Mouse (Mus musculus) Patski (cell line): ENCODE data around the gene Irf2bpl. TPM values are rescaled to one million over a fixed set of nuclear protein-coding genes. Genes with fewer than 3 reads are reported as not detected.

Experiments
- ATAC-seq: fragments of 100-300 bp; one replicate; pipeline ENCODE4 v1.8.0; 2021
- CTCF ChIA-PET: fragments of 350-600 bp; sonication (Branson Sonifier 250); formaldehyde crosslinking; loops from one replicate; lab custom pipeline; 2022; ENCODE audit warnings: inconsistent platforms; lab: Charles Lee
- POLR2A ChIA-PET: fragments of 350-600 bp; sonication (Branson Sonifier 250); formaldehyde crosslinking; loops from one replicate; lab custom pipeline; 2022; ENCODE audit warnings: antibody characterized with exemption, inconsistent platforms; lab: Charles Lee
- DNase-seq: peaks from one replicate; pipeline ENCODE4 v3.0.0-alpha.2; 2011; ENCODE audit warnings: low read depth, low spot score
- H3K27me3 ChIP-seq: fragments of 371-371 bp; one replicate; pipeline ENCODE4 v1.5.1; 2021
- CTCF ChIP-seq: fragments of 100-300 bp; IDR thresholded peaks from one replicate; pipeline ENCODE4 v1.5.1; 2021
- in situ Hi-C: fragments of 300-500 bp; cut with MboI; formaldehyde crosslinking; loops from 3 replicates; pipeline ENCODE4 v1.11.1; 2018; ENCODE audit warnings: low pct_unique_long_range_greater_than_20kb, mixed read lengths
- polyA plus RNA-seq: library from polyadenylated mRNA; unstranded; gene quantifications from one replicate; pipeline ENCODE4 v1.2.3, GENCODE M21; 2021

The Irf2bpl gene
- polyA plus RNA-seq, 1 experiment from 2014 or later: 97.1 TPM

DNA sequence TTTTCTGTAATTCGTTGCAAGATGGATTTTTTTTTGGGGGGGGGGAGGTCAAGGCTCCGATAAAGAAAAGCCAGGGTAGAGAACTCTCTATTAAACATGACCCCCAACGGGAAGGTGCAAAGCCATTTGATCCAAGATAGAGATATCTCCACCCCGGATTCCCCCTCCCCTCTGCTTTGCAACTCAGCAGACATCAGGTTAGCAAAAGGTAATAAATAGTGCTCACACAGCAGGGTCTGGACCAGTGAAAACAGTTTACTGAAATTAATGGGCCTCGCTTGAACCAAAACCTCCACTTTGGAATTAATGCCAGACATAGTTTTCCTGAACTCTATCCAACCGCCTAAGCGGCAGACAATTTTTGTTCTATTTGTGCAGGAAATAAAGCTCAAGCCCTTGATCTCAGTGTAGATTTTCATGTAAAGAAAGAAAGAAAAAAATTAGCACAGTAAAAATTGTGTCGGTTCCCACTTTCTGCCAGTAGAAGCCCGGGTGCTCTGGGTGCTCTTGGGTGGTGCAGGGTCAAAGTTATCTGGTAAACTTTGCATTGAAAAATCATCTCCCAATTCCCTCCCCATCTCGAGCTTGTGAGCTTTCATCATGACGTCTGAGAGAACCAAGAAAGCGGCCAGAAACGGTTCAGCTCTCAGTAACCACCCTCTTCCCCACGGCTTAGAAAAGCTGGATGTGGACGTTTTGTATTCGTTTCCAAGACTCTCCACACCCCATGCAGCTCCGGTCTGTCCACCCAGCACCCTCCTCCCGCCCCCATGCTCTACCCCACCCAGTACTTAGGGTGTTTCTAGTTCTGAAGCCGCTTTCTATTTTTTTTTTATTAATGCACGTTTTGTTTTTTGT lies 9.0 kb upstream of the Irf2bpl start:
- no peaks in the 10 kb centered on the region for H3K27me3 ChIP-seq
- no peak for DNase-seq
- ChIA-PET CTCF (interaction anchor here (0.9 to 2.1 kb wide), 4 partner anchors 51 to 99 kb away, joined by 3 to 7 read pairs (median 4); no protein-coding TSS in a partner anchor), POLR2A (interaction anchor here (0.6 to 1.5 kb wide), 7 partner anchors 10 to 94 kb away, joined by 3 to 7 read pairs (median 4); no protein-coding TSS in a partner anchor)
- no peak for TF ChIP-seq CTCF
- in situ Hi-C loops: loop anchor here (25.0 kb wide), 1 partner anchor 806 kb away; the partner anchor contains the start of genes Ift43 and Tgfb3
- no peak for ATAC-seq

DNA sequence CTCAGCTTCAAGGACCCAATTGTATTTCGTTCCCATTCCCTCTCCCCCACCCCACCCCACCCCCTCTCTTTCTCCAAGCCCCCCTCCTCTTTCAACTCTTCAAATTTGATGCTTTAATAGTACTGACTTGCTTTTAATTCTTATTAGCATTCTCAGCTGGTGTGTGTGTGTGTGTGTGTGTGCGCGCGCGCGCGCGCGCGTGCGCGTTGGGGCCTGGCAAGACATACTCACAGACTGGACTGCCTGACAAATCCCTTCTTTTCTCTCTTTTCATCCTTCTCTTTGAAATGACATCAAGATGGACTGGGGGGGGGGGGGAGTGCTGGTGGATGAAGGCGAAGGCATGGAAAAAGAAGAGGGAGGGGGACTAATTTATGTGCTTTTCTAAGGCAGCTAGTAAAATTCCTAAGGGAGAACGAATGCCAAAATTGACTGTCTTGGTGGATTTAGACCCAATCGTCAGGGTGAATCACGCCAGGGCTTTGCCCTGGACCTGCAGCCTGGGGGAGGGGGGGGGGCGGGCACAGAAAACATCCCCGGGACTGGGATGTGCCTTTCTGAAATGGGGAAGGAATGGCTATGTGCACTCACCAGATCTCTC lies 8.2 kb upstream of the Irf2bpl start:
- H3K27me3 ChIP-seq: no peaks in the 10 kb centered on the region
- in situ Hi-C loops: loop anchor here (25.0 kb wide), 1 partner anchor 806 kb away; the partner anchor contains the start of genes Ift43 and Tgfb3
- no peak for TF ChIP-seq CTCF
- no peak for DNase-seq
- ChIA-PET CTCF (interaction anchor here (1.4 kb wide), 1 partner anchor 13 kb away, joined by 3 read pairs; no protein-coding TSS in a partner anchor), POLR2A (interaction anchor here (0.6 to 3.2 kb wide), 4 partner anchors 10 to 92 kb away, joined by 4 to 18 read pairs (median 8); no protein-coding TSS in a partner anchor)
- ATAC-seq: no peak

GRCm38 (mm10) chr12:86891786-86892702 lies 7.4 kb upstream of the Irf2bpl start:
- in situ Hi-C loops: loop anchor here (25.0 kb wide), 1 partner anchor 805 kb away; the partner anchor contains the start of genes Ift43 and Tgfb3
- no peaks in the 10 kb centered on the region for H3K27me3 ChIP-seq
- TF ChIP-seq CTCF: no peak
- ATAC-seq: no peak
- ChIA-PET CTCF (interaction anchor here (0.8 to 1.4 kb wide), 2 partner anchors 14 to 93 kb away, joined by 3 read pairs; no protein-coding TSS in a partner anchor), POLR2A (interaction anchor here (0.9 to 3.2 kb wide), 5 partner anchors 9 to 102 kb away, joined by 3 to 18 read pairs (median 6); no protein-coding TSS in a partner anchor)
- DNase-seq: no peak

DNA sequence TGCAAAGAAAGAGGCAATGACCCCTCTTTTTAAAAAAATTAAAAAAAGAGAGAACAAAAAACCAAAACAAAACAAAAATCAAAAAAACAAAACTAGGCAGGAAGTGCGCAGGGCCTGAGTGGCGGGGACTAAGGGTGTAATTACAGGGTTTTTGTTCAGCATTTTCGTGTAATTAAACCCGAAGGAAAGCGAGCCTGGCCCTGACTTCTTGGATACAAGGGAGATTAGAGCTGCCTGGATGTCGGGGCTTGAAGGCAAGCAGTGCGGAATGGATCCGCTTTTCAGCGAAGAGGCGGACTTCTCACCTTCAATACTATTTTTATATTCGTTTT lies 6.8 kb upstream of the Irf2bpl start:
- POLR2A ChIA-PET: interaction anchor here (0.9 to 3.2 kb wide), 5 partner anchors 8 to 101 kb away, joined by 3 to 18 read pairs (median 6); no protein-coding TSS in a partner anchor
- DNase-seq (no peak), ATAC-seq (no peak)
- CTCF ChIA-PET: interaction anchor here (0.8 to 1.4 kb wide), 3 partner anchors 13 to 92 kb away, joined by 3 read pairs; no protein-coding TSS in a partner anchor
- no peaks in the 10 kb centered on the region for H3K27me3 ChIP-seq
- TF ChIP-seq CTCF: no peak
- in situ Hi-C loops: loop anchor here (25.0 kb wide), 1 partner anchor 804 kb away; the partner anchor contains the start of genes Ift43 and Tgfb3

DNA sequence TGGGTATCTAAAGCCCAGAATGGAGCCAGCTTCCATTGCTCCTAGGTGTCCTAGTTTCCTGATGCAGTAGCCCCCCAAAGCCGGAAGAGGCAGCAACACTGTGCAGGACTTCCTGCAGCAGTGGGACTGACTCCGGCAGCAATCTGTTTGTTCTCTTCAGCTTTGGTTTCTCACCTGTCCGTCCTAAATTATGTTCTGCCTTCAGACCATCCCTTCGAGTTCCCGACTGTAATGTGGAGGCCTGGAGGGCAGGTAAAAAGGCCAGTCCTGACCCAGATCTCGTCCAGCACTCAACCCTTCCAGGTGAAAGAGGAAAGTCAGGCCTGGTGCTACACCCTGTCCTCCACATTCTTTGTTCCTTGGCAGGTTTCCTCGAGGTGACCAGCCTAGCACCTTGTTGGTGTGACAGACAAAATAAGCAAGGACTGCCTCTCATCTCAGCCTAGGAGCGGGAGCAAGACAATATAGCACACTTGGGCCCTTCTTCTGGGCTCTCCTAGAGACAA lies 6.3 kb upstream of the Irf2bpl start:
- no peaks in the 10 kb centered on the region for H3K27me3 ChIP-seq
- in situ Hi-C loops: loop anchor here (25.0 kb wide), 1 partner anchor 804 kb away; the partner anchor contains the start of genes Ift43 and Tgfb3
- no peak for TF ChIP-seq CTCF
- ChIA-PET POLR2A (interaction anchor here (0.7 to 3.2 kb wide), 4 partner anchors 8 to 90 kb away, joined by 5 to 18 read pairs (median 8); no protein-coding TSS in a partner anchor), CTCF (interaction anchor here (1.1 kb wide), 1 partner anchor 14 kb away, joined by 3 read pairs; no protein-coding TSS in a partner anchor)
- ATAC-seq (no peak), DNase-seq (no peak)

DNA sequence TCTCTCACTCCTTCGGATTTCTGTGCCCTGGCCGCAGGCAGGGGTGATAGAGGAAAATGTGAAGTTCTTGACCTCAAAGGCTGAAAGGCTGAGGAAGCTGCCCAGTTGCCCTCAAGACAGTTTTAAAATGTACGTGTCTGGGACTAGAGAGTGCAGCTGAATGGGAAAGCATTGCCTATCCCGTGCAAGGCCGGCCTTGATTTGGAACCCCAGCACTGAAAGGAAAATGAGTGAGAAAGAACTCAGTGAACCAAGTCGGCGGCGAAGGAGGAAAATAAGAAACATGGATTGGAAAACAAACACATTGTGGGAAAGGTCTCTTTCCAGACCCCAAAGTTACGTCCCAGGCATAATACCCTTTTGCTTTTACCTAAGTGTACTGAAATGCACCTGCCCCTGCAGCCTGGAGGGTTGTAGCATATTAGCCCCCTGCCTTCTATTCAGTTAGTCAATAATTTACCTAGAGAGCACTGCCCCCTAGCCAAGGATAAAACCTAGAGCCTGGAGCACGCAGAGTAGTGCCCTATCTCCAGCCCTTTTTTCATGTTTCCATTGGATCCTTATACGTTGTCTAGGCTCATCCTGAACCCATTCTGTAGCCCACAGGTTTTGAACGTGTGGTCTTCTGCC lies 5.6 kb upstream of the Irf2bpl start:
- CTCF ChIA-PET: interaction anchor here (1.1 to 5.7 kb wide), 4 partner anchors 14 to 109 kb away, joined by 3 to 57 read pairs (median 6); no protein-coding TSS in a partner anchor
- no peak for ATAC-seq
- in situ Hi-C loops: loop anchor here (25.0 kb wide), 1 partner anchor 803 kb away; the partner anchor contains the start of genes Ift43 and Tgfb3

GRCm38 (mm10) chr12:86889103-86889644 lies 4.6 kb upstream of the Irf2bpl start:
- ChIA-PET CTCF (interaction anchor here (1.5 to 5.7 kb wide), 7 partner anchors 11 to 108 kb away, joined by 3 to 57 read pairs (median 5); no protein-coding TSS in a partner anchor), POLR2A (interaction anchor here (0.6 to 2.1 kb wide), 8 partner anchors 9 to 87 kb away, joined by 3 to 6 read pairs (median 4); no protein-coding TSS in a partner anchor)
- H3K27me3 ChIP-seq: no peaks in the 10 kb centered on the region
- DNase-seq: no peak
- in situ Hi-C loops: loop anchor here (25.0 kb wide), 1 partner anchor 802 kb away; the partner anchor contains the start of genes Ift43 and Tgfb3
- no peak for ATAC-seq
- TF ChIP-seq CTCF: no peak

More for the DNA sequence above, 5.6 kb upstream of the Irf2bpl start:
- no peaks in the 10 kb centered on the region for H3K27me3 ChIP-seq
- TF ChIP-seq CTCF: no peak
- no peak for DNase-seq
- POLR2A ChIA-PET: interaction anchor here (0.6 to 3.2 kb wide), 7 partner anchors 8 to 89 kb away, joined by 3 to 18 read pairs (median 6); no protein-coding TSS in a partner anchor
